Mouse (Mus musculus): ENCODE measurements around the gene E430018J23Rik. TPM values are rescaled to one million over a fixed set of nuclear protein-coding genes. Genes with fewer than 3 reads are reported as not detected.

E430018J23Rik gene
- total RNA-seq, 2 experiments from 2014 or later = 1.2 to 1.3 TPM

DNA sequence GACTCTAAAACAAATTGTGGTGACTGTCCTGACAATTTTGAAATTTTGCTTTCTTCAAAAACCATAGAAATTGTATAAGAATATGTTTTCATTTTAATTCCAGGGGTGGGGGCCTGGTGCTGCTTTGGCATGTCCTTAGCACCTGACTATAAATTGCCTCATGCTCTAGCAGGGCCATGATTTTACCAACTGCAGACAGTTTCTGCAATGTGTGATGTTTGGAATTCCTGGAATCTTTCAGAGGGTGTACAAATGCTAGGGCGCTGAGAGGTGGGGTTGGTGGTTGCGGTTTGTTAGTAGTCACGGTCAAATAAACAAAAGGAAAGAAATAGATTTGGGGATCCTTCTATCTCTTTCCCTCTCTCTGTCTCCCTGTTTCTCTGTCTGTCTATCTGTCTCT is 27.2 kb downstream of the E430018J23Rik start:
- intact Hi-C loops (cut with DNase I) = loop anchor here (10.0 kb wide), 1 partner anchor 109 kb away; the partner anchor contains the start of gene Fbrs
- H3K27ac ChIP-seq = no peak overlapping the region
- no peak overlapping the region for H3K4me3 ChIP-seq
- no peak for TF ChIP-seq CTCF (IDR thresholded peaks at IDR 0.05)
- no peak for DNase-seq

DNA sequence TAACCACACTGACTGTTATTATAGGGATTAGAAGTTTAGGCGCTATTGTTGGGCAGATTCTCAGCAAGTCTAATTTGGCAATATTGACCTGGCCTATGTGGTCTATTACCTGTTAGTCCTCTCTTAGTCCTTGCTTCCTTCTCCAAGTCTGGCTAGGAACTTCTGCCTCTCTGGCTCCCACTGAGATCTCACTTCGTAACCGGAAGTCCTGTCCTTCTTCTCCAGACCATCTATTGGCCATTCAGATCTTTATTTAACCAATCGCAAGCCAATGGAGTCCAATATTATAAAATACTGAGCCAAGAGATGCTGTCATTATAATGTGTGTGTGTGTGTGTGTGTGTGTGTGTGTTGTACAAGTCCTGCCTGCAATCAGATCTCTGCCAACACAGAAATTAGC is 29.3 kb downstream of the E430018J23Rik start:
- peak overlapping the region; percentile 58 for H3K27ac ChIP-seq
- peak overlapping the region; percentile 71 for H3K4me3 ChIP-seq
- peak; percentile 30 for DNase-seq
- TF ChIP-seq CTCF (IDR thresholded peaks at IDR 0.05) = no peak
- intact Hi-C loops (cut with DNase I) = loop anchor here (2.0 to 10.0 kb wide), 3 partner anchors 31 to 111 kb away; partner anchors contain the start of genes Fbrs and Zfp764

- peak overlapping the region; percentile 58 for H3K27ac ChIP-seq
- peak; percentile 39 for DNase-seq
- intact Hi-C loops (cut with DNase I) = loop anchor here (2.0 to 10.0 kb wide), 3 partner anchors 44 to 135 kb away; partner anchors contain the start of genes Fbrs and Zfp764
- peak overlapping the region; percentile 71 for H3K4me3 ChIP-seq
- no peak for TF ChIP-seq CTCF (IDR thresholded peaks at IDR 0.05)
These were observed 29.9 kb downstream of the E430018J23Rik start for GRCm38 (mm10) chr7:127363475-127363921.

DNA sequence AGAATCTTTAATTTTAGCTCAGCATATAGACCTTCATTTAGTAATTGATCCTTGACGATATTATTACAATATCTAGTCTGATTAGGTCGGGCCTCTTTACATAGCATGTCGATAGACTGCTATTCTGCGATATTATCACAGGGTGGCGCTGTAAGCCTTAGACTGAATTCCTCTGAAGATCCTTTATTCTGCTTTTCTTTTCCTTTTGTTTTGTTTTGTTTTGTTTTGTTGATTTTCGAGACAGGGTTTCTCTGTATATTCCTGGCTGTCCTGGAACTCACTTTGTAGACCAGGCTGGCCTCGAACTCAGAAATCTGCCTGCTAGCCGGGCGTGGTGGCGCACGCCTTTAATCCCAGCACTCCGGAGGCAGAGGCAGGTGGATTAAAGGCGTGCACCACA is 31.0 kb downstream of the E430018J23Rik start:
- peak; percentile 90 for TF ChIP-seq CTCF (IDR thresholded peaks at IDR 0.05)
- Histone ChIP-seq H3K27ac (0 out of 2 replicates have a peak overlapping the region, but pooled peaks have one; percentile 43), H3K4me3 (peak overlapping the region; percentile 64)
- intact Hi-C loops (cut with DNase I) = loop anchor here (2.0 to 10.0 kb wide), 3 partner anchors 45 to 136 kb away; partner anchors contain the start of genes Fbrs and Zfp764
- peak; percentile 29 for DNase-seq

GRCm38 (mm10) chr7:127361449-127361848 is 32.0 kb downstream of the E430018J23Rik start:
- TF ChIP-seq CTCF (IDR thresholded peaks at IDR 0.05) = no peak
- no peak overlapping the region for H3K27ac ChIP-seq
- no peak for DNase-seq
- H3K4me3 ChIP-seq = no peak overlapping the region
- intact Hi-C loops (cut with DNase I) = loop anchor here (5.0 to 10.0 kb wide), 2 partner anchors 46 to 113 kb away; partner anchors contain the start of genes Fbrs and Zfp764

GRCm38 (mm10) chr7:127360265-127360664 is 33.2 kb downstream of the E430018J23Rik start:
- no peak overlapping the region for H3K27ac ChIP-seq
- TF ChIP-seq CTCF (IDR thresholded peaks at IDR 0.05) = no peak
- intact Hi-C loops (cut with DNase I) = loop anchor here (5.0 to 10.0 kb wide), 2 partner anchors 47 to 115 kb away; partner anchors contain the start of genes Fbrs and Zfp764
- no peak overlapping the region for H3K4me3 ChIP-seq
- no peak for DNase-seq

- intact Hi-C loops (cut with DNase I) = no loop called here
- H3K27ac ChIP-seq = no peak overlapping the region
- no peak for TF ChIP-seq CTCF (IDR thresholded peaks at IDR 0.05)
- no peak for DNase-seq
- no peak overlapping the region for H3K4me3 ChIP-seq
These were observed 35.0 kb downstream of the E430018J23Rik start for GRCm38 (mm10) chr7:127358472-127358871.

DNA sequence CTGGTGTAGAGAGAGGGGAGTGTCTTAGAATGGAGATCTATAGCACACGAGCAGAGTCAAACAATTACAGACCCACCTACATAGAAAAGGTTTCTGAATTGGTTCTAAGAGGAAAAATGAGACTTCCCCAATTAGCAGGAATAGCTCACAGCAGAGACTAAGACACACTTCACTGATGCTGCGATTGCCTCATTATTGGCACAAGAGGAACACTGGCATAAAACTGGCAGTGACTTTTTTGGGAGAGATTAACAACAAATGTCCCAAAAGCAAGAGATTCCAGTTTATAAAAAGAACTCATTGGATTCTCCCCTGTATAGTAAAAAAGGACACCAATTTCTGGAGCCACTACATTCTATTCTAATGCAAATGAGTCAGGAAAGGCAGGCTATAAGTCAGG is 35.6 kb downstream of the E430018J23Rik start:
- intact Hi-C loops (cut with DNase I) = no loop called here
- no peak overlapping the region for H3K4me3 ChIP-seq
- H3K27ac ChIP-seq = no peak overlapping the region
- no peak for TF ChIP-seq CTCF (IDR thresholded peaks at IDR 0.05)
- no peak for DNase-seq

DNA sequence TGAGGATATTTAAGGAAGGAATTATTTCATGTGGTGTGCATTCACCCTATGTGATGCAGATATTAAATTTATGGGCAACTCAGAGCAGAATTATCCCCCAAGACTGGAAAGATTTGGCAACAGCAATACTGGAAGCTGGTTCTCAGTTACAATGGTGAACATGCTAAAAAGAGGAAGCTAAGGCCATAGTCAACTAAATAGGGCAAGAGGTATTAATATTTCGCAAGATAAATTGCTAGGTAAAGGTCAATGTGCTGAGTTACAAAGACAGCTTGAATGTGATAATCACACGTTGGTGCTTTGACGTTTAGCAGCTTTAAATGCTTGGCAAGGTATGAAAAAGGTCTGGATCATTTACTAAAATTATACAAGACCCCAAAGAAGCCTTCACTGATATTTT is 37.6 kb downstream of the E430018J23Rik start:
- H3K4me3 ChIP-seq = no peak overlapping the region
- intact Hi-C loops (cut with DNase I) = no loop called here
- H3K27ac ChIP-seq = no peak overlapping the region
- no peak for DNase-seq
- no peak for TF ChIP-seq CTCF (IDR thresholded peaks at IDR 0.05)

GRCm38 (mm10) chr7:127351230-127352004 is 42.0 kb downstream of the E430018J23Rik start:
- intact Hi-C loops (cut with DNase I) = no loop called here
- no peak for TF ChIP-seq CTCF (IDR thresholded peaks at IDR 0.05)

GRCm38 (mm10) chr7:127346676-127347075 is 46.8 kb downstream of the E430018J23Rik start:
- peak overlapping the region; percentile 100 for H3K27ac ChIP-seq
- TF ChIP-seq CTCF (IDR thresholded peaks at IDR 0.05) = no peak
- intact Hi-C loops (cut with DNase I) = no loop called here

More at GRCm38 (mm10) chr7:127351230-127352004, 42.0 kb downstream of the E430018J23Rik start:
- no peak for DNase-seq
- Histone ChIP-seq H3K4me3 (no peak overlapping the region), H3K27ac (no peak overlapping the region)

DNA sequence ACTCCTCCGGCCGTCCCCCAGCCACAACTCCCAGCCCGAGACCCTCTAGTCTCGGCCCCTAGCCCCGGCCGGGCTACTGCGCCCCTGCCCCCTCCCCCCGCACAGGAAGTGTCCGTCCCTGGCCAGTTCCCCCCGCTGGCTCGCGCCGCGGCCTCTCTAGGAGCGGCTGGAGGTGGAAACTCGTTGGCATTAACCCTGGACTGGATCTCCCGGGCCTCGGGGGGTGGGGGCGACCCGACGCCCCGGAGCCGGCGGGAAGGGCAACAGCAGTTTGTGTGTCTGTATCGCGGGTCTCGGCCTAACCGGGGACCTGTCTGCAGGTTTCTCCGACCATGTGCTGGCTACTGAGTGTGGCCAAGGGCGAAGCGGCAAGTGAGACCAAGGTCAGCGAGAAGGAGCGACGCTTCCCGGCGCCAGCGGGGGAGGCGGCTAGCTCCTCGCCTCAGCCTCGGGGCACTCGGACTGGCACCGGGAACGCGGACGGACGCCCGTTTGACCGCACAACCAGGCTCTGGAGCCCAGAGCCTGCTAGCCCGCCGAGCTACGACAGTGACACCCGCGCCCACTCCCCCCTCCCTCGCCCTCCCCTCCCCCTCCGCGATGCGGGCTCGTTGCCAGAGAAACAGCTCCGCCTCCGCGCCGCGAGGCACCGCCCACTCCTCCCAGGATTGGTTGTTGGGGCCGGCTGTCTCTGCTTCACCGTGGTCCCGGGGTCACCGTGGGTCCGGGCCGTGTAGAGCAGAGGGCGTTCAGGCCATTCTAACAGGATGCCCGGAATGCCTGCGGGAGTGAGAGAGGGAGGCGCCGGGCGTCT is 47.7 kb downstream of the E430018J23Rik start, which contains the start of gene Zfp768:
Gene Zfp768, minus strand, starts transcription at position 78 of the 814 bp plus-strand sequence.
- DNase-seq = peak; percentile 96
- intact Hi-C loops (cut with DNase I) = no loop called here
- H3K4me3 ChIP-seq = peak within 1 kb of the TSS; percentile 77
- no peak for TF ChIP-seq CTCF (IDR thresholded peaks at IDR 0.05)
- H3K27ac ChIP-seq = peak within 1 kb of the TSS; percentile 100

More at GRCm38 (mm10) chr7:127346676-127347075, 46.8 kb downstream of the E430018J23Rik start:
- H3K4me3 ChIP-seq = peak overlapping the region; percentile 77
- DNase-seq = no peak

All from gastrocnemius, adult 2 months (tissue).